Mouse (Mus musculus) neural tube, embryonic 12.5 days (tissue): ENCODE measurements at regions not wholly inside any gene's neighbourhood (a gene's known extent, or its start where the extent isn't known, plus 50 kb on each side); places are given as distances from the start of the nearest gene placed in this dataset.

Experiments
- ATAC-seq: fragments of 200-750 bp; cut with Nextera tagmentation; 2 replicates; pipeline ENCODE4 v1.8.0; 2017; ENCODE audit warnings: low read depth, mild to moderate bottlenecking, moderate TSS enrichment, moderate library complexity; ENCODE audit not compliant: low FRiP score
- H3K27ac ChIP-seq: fragments of 300-500 bp; sonication (generic); 2 replicates; pipeline ENCODE4 v1.5.1; 2016
- H3K27me3 ChIP-seq: fragments of 300-500 bp; sonication (generic); replicated peaks from 2 replicates; pipeline ENCODE4 v1.6.1; 2016; ENCODE audit warnings: mild to moderate bottlenecking
- H3K36me3 ChIP-seq: fragments of 300-500 bp; sonication (generic); 2 replicates; pipeline ENCODE4 v1.6.1; 2016; ENCODE audit warnings: mild to moderate bottlenecking
- H3K4me1 ChIP-seq: fragments of 300-500 bp; sonication (generic); 2 replicates; pipeline ENCODE4 v1.6.1; 2016
- H3K4me2 ChIP-seq: fragments of 300-500 bp; sonication (generic); replicated peaks from 2 replicates; pipeline ENCODE4 v1.6.1; 2016; ENCODE audit warnings: mild to moderate bottlenecking
- H3K4me3 ChIP-seq: fragments of 300-500 bp; sonication (generic); 2 replicates; pipeline ENCODE4 v1.5.1; 2016
- H3K9ac ChIP-seq: fragments of 300-500 bp; sonication (generic); 2 replicates; pipeline ENCODE4 v1.6.1; 2016; ENCODE audit warnings: mild to moderate bottlenecking
- H3K9me3 ChIP-seq: fragments of 300-500 bp; sonication (generic); 2 replicates; pipeline ENCODE4 v1.6.1; 2016; ENCODE audit warnings: mild to moderate bottlenecking
- WGBS: fragments of 180-500 bp; shearing (Covaris S2); methylation state at CpG from one replicate; pipeline ENCODE4 v1.1.7; 2016; 5-methylcytosine and 5-hydroxymethylcytosine counted together

GRCm38 (mm10) chr3:143909341-143909740 lies 295.7 kb downstream of the Lmo4 start:
- H3K4me2 ChIP-seq = no peak overlapping the region
- no peaks in the 10 kb centered on the region for H3K9me3 ChIP-seq
- H3K9ac ChIP-seq = no peak overlapping the region
- 90% methylated on average over 6 of the region's 6 CpGs for WGBS
- H3K36me3 ChIP-seq = no peaks in the 10 kb centered on the region
- H3K4me1 ChIP-seq = no peaks in the 10 kb centered on the region
- no peak for ATAC-seq
- no peak overlapping the region for H3K4me3 ChIP-seq
- no peak overlapping the region for H3K27ac ChIP-seq
- no peaks in the 10 kb centered on the region for H3K27me3 ChIP-seq

- H3K4me1 ChIP-seq = no peaks in the 10 kb centered on the region
- H3K27ac ChIP-seq = no peak overlapping the region
- no peaks in the 10 kb centered on the region for H3K9me3 ChIP-seq
- no peak overlapping the region for H3K9ac ChIP-seq
- ATAC-seq = no peak
- no peak overlapping the region for H3K4me3 ChIP-seq
- H3K36me3 ChIP-seq = no peaks in the 10 kb centered on the region
- no peak overlapping the region for H3K4me2 ChIP-seq
- 86% methylated on average over 2 of the region's 2 CpGs for WGBS
- no peaks in the 10 kb centered on the region for H3K27me3 ChIP-seq
These were observed 301.6 kb downstream of the Lmo4 start for GRCm38 (mm10) chr3:143903421-143903820.

- no peak for ATAC-seq
- H3K27ac ChIP-seq = no peak overlapping the region
- H3K9me3 ChIP-seq = no peaks in the 10 kb centered on the region
- no peak overlapping the region for H3K9ac ChIP-seq
- H3K4me1 ChIP-seq = no peaks in the 10 kb centered on the region
- no peak overlapping the region for H3K4me3 ChIP-seq
- WGBS = 93% methylated on average over 2 of the region's 2 CpGs
- no peaks in the 10 kb centered on the region for H3K27me3 ChIP-seq
- no peaks in the 10 kb centered on the region for H3K36me3 ChIP-seq
- no peak overlapping the region for H3K4me2 ChIP-seq
These were observed 324.2 kb downstream of the Lmo4 start for GRCm38 (mm10) chr3:143880813-143881212.

- WGBS = 88% methylated on average over 3 of the region's 3 CpGs
- no peak overlapping the region for H3K9ac ChIP-seq
- no peak overlapping the region for H3K4me3 ChIP-seq
- H3K4me1 ChIP-seq = no peaks in the 10 kb centered on the region
- no peaks in the 10 kb centered on the region for H3K27me3 ChIP-seq
- H3K36me3 ChIP-seq = no peaks in the 10 kb centered on the region
- no peak overlapping the region for H3K4me2 ChIP-seq
- no peaks in the 10 kb centered on the region for H3K9me3 ChIP-seq
- no peak for ATAC-seq
- no peak overlapping the region for H3K27ac ChIP-seq
These were observed 331.1 kb downstream of the Lmo4 start for GRCm38 (mm10) chr3:143873876-143874275.

- Histone ChIP-seq H3K27ac (no peak overlapping the region), H3K36me3 (no peaks in the 10 kb centered on the region), H3K4me3 (no peak overlapping the region), H3K4me2 (no peak overlapping the region), H3K27me3 (no peaks in the 10 kb centered on the region), H3K9ac (no peak overlapping the region), H3K9me3 (no peaks in the 10 kb centered on the region), H3K4me1 (peaks cover 7% of the 10 kb centered on the region; the same call in 1 of the 2 replicates)
- 70% methylated on average over 4 of the region's 4 CpGs for WGBS
- ATAC-seq = no peak
These were observed 338.5 kb downstream of the Lmo4 start for GRCm38 (mm10) chr3:143866521-143866920.

GRCm38 (mm10) chr3:143865626-143866025 lies 339.4 kb downstream of the Lmo4 start:
- Histone ChIP-seq H3K27me3 (no peaks in the 10 kb centered on the region), H3K27ac (no peak overlapping the region), H3K36me3 (no peaks in the 10 kb centered on the region), H3K4me3 (no peak overlapping the region), H3K4me1 (peaks cover 7% of the 10 kb centered on the region; the same call in 1 of the 2 replicates), H3K9ac (no peak overlapping the region), H3K4me2 (no peak overlapping the region), H3K9me3 (no peaks in the 10 kb centered on the region)
- ATAC-seq = no peak
- WGBS = 59% methylated on average over 7 of the region's 7 CpGs

GRCm38 (mm10) chr3:143864490-143864889 lies 340.5 kb downstream of the Lmo4 start:
- peak; percentile 37; the same call in 1 of the 2 replicates for ATAC-seq
- no peak overlapping the region for H3K4me2 ChIP-seq
- no peak overlapping the region for H3K27ac ChIP-seq
- H3K4me3 ChIP-seq = no peak overlapping the region
- H3K9ac ChIP-seq = no peak overlapping the region
- 41% methylated on average over 10 of the region's 10 CpGs for WGBS
- no peaks in the 10 kb centered on the region for H3K9me3 ChIP-seq
- H3K36me3 ChIP-seq = no peaks in the 10 kb centered on the region
- H3K4me1 ChIP-seq = peaks cover 7% of the 10 kb centered on the region; the same call in 1 of the 2 replicates
- no peaks in the 10 kb centered on the region for H3K27me3 ChIP-seq

GRCm38 (mm10) chr3:143862531-143862930 lies 342.5 kb downstream of the Lmo4 start:
- peaks cover 7% of the 10 kb centered on the region; the same call in 1 of the 2 replicates for H3K4me1 ChIP-seq
- H3K4me2 ChIP-seq = 0 out of 2 replicates have a peak overlapping the region, but pooled peaks have one; percentile 2
- no peaks in the 10 kb centered on the region for H3K36me3 ChIP-seq
- H3K9ac ChIP-seq = no peak overlapping the region
- 58% methylated on average over 11 of the region's 11 CpGs for WGBS
- no peak for ATAC-seq
- no peak overlapping the region for H3K27ac ChIP-seq
- no peaks in the 10 kb centered on the region for H3K9me3 ChIP-seq
- no peak overlapping the region for H3K4me3 ChIP-seq
- no peaks in the 10 kb centered on the region for H3K27me3 ChIP-seq

- H3K9ac ChIP-seq = no peak overlapping the region
- no peaks in the 10 kb centered on the region for H3K36me3 ChIP-seq
- peaks cover 7% of the 10 kb centered on the region; the same call in 1 of the 2 replicates for H3K4me1 ChIP-seq
- ATAC-seq = no peak
- H3K27me3 ChIP-seq = no peaks in the 10 kb centered on the region
- H3K27ac ChIP-seq = no peak overlapping the region
- 80% methylated on average over 4 of the region's 4 CpGs for WGBS
- no peak overlapping the region for H3K4me2 ChIP-seq
- H3K4me3 ChIP-seq = no peak overlapping the region
- H3K9me3 ChIP-seq = no peaks in the 10 kb centered on the region
These were observed 343.2 kb downstream of the Lmo4 start for GRCm38 (mm10) chr3:143861866-143862265.

GRCm38 (mm10) chr3:143835611-143836240 lies 369.3 kb downstream of the Lmo4 start:
- no peak for ATAC-seq
- Histone ChIP-seq H3K4me2 (no peak overlapping the region), H3K27me3 (no peaks in the 10 kb centered on the region), H3K27ac (no peak overlapping the region), H3K9me3 (no peaks in the 10 kb centered on the region), H3K4me1 (no peaks in the 10 kb centered on the region), H3K36me3 (no peaks in the 10 kb centered on the region), H3K9ac (no peak overlapping the region), H3K4me3 (no peak overlapping the region)
- 90% methylated on average over 7 of the region's 7 CpGs for WGBS

GRCm38 (mm10) chr3:143834725-143835124 lies 370.3 kb downstream of the Lmo4 start:
- H3K36me3 ChIP-seq = no peaks in the 10 kb centered on the region
- H3K9ac ChIP-seq = no peak overlapping the region
- no peak overlapping the region for H3K4me2 ChIP-seq
- H3K9me3 ChIP-seq = no peaks in the 10 kb centered on the region
- WGBS = 76% methylated on average over 2 of the region's 2 CpGs
- no peaks in the 10 kb centered on the region for H3K27me3 ChIP-seq
- ATAC-seq = no peak
- no peak overlapping the region for H3K27ac ChIP-seq
- H3K4me1 ChIP-seq = no peaks in the 10 kb centered on the region
- H3K4me3 ChIP-seq = no peak overlapping the region

- Histone ChIP-seq H3K36me3 (no peaks in the 10 kb centered on the region), H3K4me3 (no peak overlapping the region), H3K27me3 (no peaks in the 10 kb centered on the region), H3K4me1 (no peaks in the 10 kb centered on the region), H3K9me3 (no peaks in the 10 kb centered on the region), H3K9ac (no peak overlapping the region), H3K4me2 (no peak overlapping the region), H3K27ac (no peak overlapping the region)
- WGBS = 17% methylated on average over 1 of the region's 1 CpGs
- ATAC-seq = no peak
These were observed 381.6 kb downstream of the Lmo4 start for GRCm38 (mm10) chr3:143823395-143823777.
